Mouse (Mus musculus) layer of hippocampus, postnatal 36 days (tissue): Measurements from ENCODE around the gene Sstr5. TPM values are rescaled to one million over a fixed set of nuclear protein-coding genes. Genes with fewer than 3 reads are reported as not detected.

Experiments used
- DNase-seq, 2 experiments: peaks; one replicate each; pipeline ENCODE4 v3.0.0; 2022
- total RNA-seq, 2 experiments: library from RNA; stranded (reverse); gene quantifications; 2 replicates each; pipeline ENCODE4 v1.2.3; 2021

Gene Sstr5
- total RNA-seq, 2 experiments from 2014 or later, result 0.23 TPM; not detected in 1

GRCm38 (mm10) chr17:25472044-25472443 lies 25.0 kb downstream of the Sstr5 start:
- DNase-seq, result no peak

- peak in 1 of 2 experiments; percentile 39 for DNase-seq
Observed at GRCm38 (mm10) chr17:25471418-25471817, 25.7 kb downstream of the Sstr5 start.

GRCm38 (mm10) chr17:25469798-25470197 lies 27.3 kb downstream of the Sstr5 start:
- peak; percentile 56 to 65 for DNase-seq

GRCm38 (mm10) chr17:25468301-25468700 lies 28.8 kb downstream of the Sstr5 start:
- DNase-seq, result no peak

- no peak for DNase-seq
Observed at GRCm38 (mm10) chr17:25467781-25468180, 29.3 kb downstream of the Sstr5 start.

GRCm38 (mm10) chr17:25466257-25466656 lies 30.8 kb downstream of the Sstr5 start:
- DNase-seq, result no peak

- DNase-seq, result no peak
Observed at GRCm38 (mm10) chr17:25464091-25464490, 33.0 kb downstream of the Sstr5 start.

- no peak for DNase-seq
Observed at GRCm38 (mm10) chr17:25463326-25463945, 33.7 kb downstream of the Sstr5 start.

GRCm38 (mm10) chr17:25462236-25462875 lies 34.7 kb downstream of the Sstr5 start:
- no peak for DNase-seq

GRCm38 (mm10) chr17:25456540-25456939 lies 40.5 kb downstream of the Sstr5 start:
- peak; percentile 79 to 81 for DNase-seq

GRCm38 (mm10) chr17:25454272-25454671 lies 42.8 kb downstream of the Sstr5 start, which contains the start of gene Tekt4:
Gene Tekt4 (plus strand): TSS chr17:25454615.
- peak; percentile 51 to 66 for DNase-seq

GRCm38 (mm10) chr17:25452246-25452965 lies 44.7 kb downstream of the Sstr5 start:
- DNase-seq, result no peak

- no peak for DNase-seq
Observed at GRCm38 (mm10) chr17:25450329-25450728, 46.8 kb downstream of the Sstr5 start.

GRCm38 (mm10) chr17:25447865-25448264 lies 49.2 kb downstream of the Sstr5 start:
- DNase-seq, result no peak

GRCm38 (mm10) chr17:25445841-25446240 lies 51.2 kb downstream of the Sstr5 start:
- DNase-seq, result no peak

- no peak for DNase-seq
Observed at GRCm38 (mm10) chr17:25445074-25445473, 52.0 kb downstream of the Sstr5 start.

- no peak for DNase-seq
Observed at GRCm38 (mm10) chr17:25442889-25443288, 54.2 kb downstream of the Sstr5 start.

GRCm38 (mm10) chr17:25441417-25441816 lies 55.7 kb downstream of the Sstr5 start:
- no peak for DNase-seq

Other genes with a start within 250 kb of the Sstr5 start
- gene Baiap3, start 240.9 kb downstream of the Sstr5 start, total RNA-seq, result 1 to 10 TPM; 6.2 to 7.7 TPM
- 100 to 1,000 TPM; 234 to 241 TPM for gene Ube2i, start 222.7 kb downstream of the Sstr5 start, total RNA-seq
- gene Prss34, start 198.9 kb downstream of the Sstr5 start, total RNA-seq, result not detected
- not detected for gene Prss28, start 188.6 kb downstream of the Sstr5 start, total RNA-seq
- not detected for gene Prss29, start 178.6 kb downstream of the Sstr5 start, total RNA-seq
- gene Tpsab1, start 151.7 kb downstream of the Sstr5 start, total RNA-seq, result under 1 TPM in 1 of 2 experiments, not detected in 1; 0.56 TPM
- gene Tpsb2, start 131.0 kb downstream of the Sstr5 start, total RNA-seq, result under 1 TPM in 1 of 2 experiments, not detected in 1; 0.96 TPM
- gene Tpsg1, start 128.0 kb downstream of the Sstr5 start, total RNA-seq, result not detected
- 100 to 1,000 TPM; 107 to 127 TPM for gene Cacna1h, start 63.5 kb downstream of the Sstr5 start, total RNA-seq
- 1 to 10 TPM; 1.2 to 2.8 TPM for gene Tekt4, start 42.7 kb downstream of the Sstr5 start, total RNA-seq
- 10 to 100 TPM; 55.1 to 57.5 TPM for gene Sox8, start 73.4 kb upstream of the Sstr5 start, total RNA-seq
- 10 to 100 TPM; 28.3 to 28.8 TPM for gene Lmf1, start 81.8 kb upstream of the Sstr5 start, total RNA-seq
- 100 to 1,000 TPM; 111 to 127 TPM for gene Gng13, start 219.9 kb upstream of the Sstr5 start, total RNA-seq
- gene Chtf18, start 230.1 kb upstream of the Sstr5 start, total RNA-seq, result 1 to 10 TPM in 1 of 2 experiments, under 1 TPM in 1; 0.73 to 1.6 TPM
- 10 to 100 TPM; 50.0 to 52.5 TPM for gene Rpusd1, start 230.4 kb upstream of the Sstr5 start, total RNA-seq
- gene Mslnl, start 238.8 kb upstream of the Sstr5 start, total RNA-seq, result under 1 TPM in 1 of 2 experiments, not detected in 1; 0.12 TPM